Mouse (Mus musculus) CH12.LX (cell line): Measurements from ENCODE around the gene Cyth4.

Source experiments
- CTCF ChIP-seq, 2 experiments: IDR thresholded peaks in 1 of 2; conservative IDR thresholded peaks in 1 of 2; 2 replicates each; pipeline ENCODE4 v1.5.1; 2011 to 2012; ENCODE audit warnings: low read depth in 2 of 2, low read length in 2 of 2, improper control_type of control experiment in 1 of 2, inconsistent platforms in 1 of 2, mild to moderate bottlenecking in 1 of 2, moderate library complexity in 1 of 2
- JUN ChIP-seq: IDR thresholded peaks from 2 replicates; pipeline ENCODE4 v1.6.1; 2011; ENCODE audit warnings: low read depth, mild to moderate bottlenecking, low read length, improper control_type of control experiment, moderate library complexity; ENCODE audit not compliant: insufficient read depth

GRCm38 (mm10) chr15:78585404-78585803 is 11.4 kb upstream of the Cyth4 start:
- TF ChIP-seq JUN (no peak), CTCF (conservative IDR thresholded peaks at IDR 0.05 in 1 of 2, IDR thresholded peaks at IDR 0.05 in 1 of 2; ENCODE audit: low read depth in 2 of 2, low read length in 2 of 2) (no peak)
